Mouse (Mus musculus): ENCODE results near the gene Gm10188. TPM values are rescaled to one million over a fixed set of nuclear protein-coding genes. Genes with fewer than 3 reads are reported as not detected.

The Gm10188 gene
- total and polyA plus RNA-seq, 3 experiments = not detected

DNA sequence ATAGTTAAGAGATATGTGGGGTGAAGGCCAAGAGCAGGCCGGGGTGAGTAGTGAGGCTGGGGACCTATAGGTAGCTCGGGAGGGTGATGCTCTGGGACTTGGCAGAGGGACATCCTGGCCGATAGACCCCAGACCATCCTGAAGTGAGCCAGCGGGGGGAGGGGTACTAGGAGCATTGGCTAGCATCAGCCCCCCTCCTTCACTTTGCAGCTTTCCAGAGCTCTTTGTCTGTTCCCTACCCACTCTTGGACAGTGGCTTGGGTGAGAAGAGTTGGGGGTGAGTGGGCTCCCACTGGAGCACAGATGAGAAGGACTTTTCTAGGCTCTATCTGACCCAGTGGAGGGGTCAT, 28.1 kb downstream of the Gm10188 start:
- Histone ChIP-seq H3K4me1 (ENCODE audit: control insufficient read depth, insufficient read depth, low read length) (no peaks in the 10 kb centered on the region), H3K9ac (ENCODE audit: low read depth, low read length) (no peak overlapping the region), H3K36me3 (ENCODE audit: control insufficient read depth, insufficient read depth, low read length) (no peaks in the 10 kb centered on the region), H3K79me2 (replicated peaks; ENCODE audit: control insufficient read depth, insufficient read depth, low read length) (no peaks in the 10 kb centered on the region), H3K27ac (no peak overlapping the region), H3K4me3 (no peak overlapping the region), H3K27me3 (ENCODE audit: control insufficient read depth, insufficient read depth, low read length) (peaks cover 3% of the 10 kb centered on the region; the same call in 1 of the 2 replicates)
- 71% methylated on average over 4 of the region's 4 CpGs for WGBS
- no peak for DNase-seq
- no peak for TF ChIP-seq EP300 (IDR thresholded peaks at IDR 0.05; ENCODE audit: insufficient read depth, low read depth, low read length)
- TF ChIP-seq POLR2A (IDR thresholded peaks at IDR 0.05; ENCODE audit: insufficient read depth, low read depth, low read length) = no peak
- no peak for TF ChIP-seq CTCF (IDR thresholded peaks at IDR 0.05)
- intact Hi-C loops (cut with DNase I) = no loop called here

DNA sequence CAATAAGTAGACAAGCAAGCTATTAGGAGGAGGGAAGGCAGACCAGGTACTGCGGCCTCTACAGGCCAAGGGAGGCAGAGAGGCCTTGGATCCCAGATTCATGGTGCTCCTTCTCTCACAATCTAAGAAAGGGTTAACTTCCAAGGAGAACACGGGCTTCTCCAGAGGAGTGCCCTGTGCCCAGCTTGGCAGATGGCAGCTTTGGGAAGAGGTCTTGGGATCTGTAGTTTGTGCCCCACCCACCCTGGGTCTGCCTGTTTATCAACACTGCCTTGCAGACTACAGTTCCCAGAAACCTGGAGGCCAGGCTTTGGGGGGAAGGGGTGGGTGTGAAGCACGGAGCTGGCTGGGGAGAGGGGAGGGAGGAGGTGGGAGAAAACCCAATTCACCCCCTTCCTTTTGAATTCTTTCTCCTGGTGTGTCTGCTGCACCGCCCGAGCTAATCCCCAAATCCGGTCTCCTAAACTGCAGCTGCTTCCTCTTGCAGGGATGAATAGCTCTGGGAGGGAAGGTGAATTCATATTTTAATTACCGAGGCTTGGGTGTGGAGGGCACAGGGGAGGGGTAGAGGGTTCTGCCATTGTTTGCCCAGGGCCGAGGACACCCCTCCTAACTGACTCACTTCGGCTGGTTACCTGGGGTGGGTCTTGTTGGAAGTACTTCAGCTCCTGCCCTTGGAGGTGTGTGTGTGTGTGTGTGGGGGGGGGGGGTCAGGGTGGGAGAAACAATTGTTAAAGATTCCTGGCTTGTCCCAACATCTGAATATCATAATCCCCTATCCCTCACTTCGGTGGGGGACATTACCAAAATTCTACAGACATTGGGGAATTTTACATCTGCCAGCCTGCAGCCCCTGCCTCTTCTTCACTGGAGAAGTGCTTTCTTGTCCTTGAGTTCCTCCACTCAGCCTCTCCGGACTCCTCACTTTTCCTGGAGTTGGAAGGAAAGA, 28.7 kb downstream of the Gm10188 start:
- Histone ChIP-seq H3K36me3 (ENCODE audit: control insufficient read depth, insufficient read depth, low read length) (no peaks in the 10 kb centered on the region), H3K9ac (ENCODE audit: low read depth, low read length) (no peak overlapping the region), H3K27me3 (ENCODE audit: control insufficient read depth, insufficient read depth, low read length) (peaks cover 3% of the 10 kb centered on the region; the same call in 1 of the 2 replicates), H3K79me2 (replicated peaks; ENCODE audit: control insufficient read depth, insufficient read depth, low read length) (no peaks in the 10 kb centered on the region), H3K4me3 (no peak overlapping the region), H3K4me1 (ENCODE audit: control insufficient read depth, insufficient read depth, low read length) (no peaks in the 10 kb centered on the region), H3K27ac (no peak overlapping the region)
- intact Hi-C loops (cut with DNase I) = no loop called here
- TF ChIP-seq CTCF (IDR thresholded peaks at IDR 0.05) = no peak
- no peak for TF ChIP-seq POLR2A (IDR thresholded peaks at IDR 0.05; ENCODE audit: insufficient read depth, low read depth, low read length)
- TF ChIP-seq EP300 (IDR thresholded peaks at IDR 0.05; ENCODE audit: insufficient read depth, low read depth, low read length) = no peak
- DNase-seq = no peak
- 35% methylated on average over 11 of the region's 11 CpGs for WGBS

DNA sequence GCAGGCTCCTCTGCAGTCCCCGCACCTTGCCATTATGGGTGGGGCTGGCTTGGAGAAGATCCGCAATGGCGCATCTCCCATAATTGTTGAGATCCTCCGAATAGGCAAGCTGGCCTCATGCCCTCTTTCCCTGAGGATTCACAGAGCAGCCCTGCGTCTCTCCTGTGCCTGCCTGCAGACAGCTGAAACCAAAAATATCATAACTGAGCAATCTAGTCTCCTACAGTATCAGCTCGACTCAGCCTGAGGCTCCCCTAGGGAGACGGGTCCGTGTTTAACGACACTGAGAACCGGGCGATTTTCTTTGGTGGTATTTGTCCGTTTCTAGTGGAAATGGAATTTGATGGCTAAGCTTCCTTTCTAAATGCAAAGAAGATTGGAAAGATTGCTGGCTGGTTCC, 29.6 kb downstream of the Gm10188 start:
- 25% methylated on average over 12 of the region's 12 CpGs for WGBS
- Histone ChIP-seq H3K79me2 (replicated peaks; ENCODE audit: control insufficient read depth, insufficient read depth, low read length) (no peaks in the 10 kb centered on the region), H3K36me3 (ENCODE audit: control insufficient read depth, insufficient read depth, low read length) (no peaks in the 10 kb centered on the region), H3K4me1 (ENCODE audit: control insufficient read depth, insufficient read depth, low read length) (no peaks in the 10 kb centered on the region), H3K27ac (no peak overlapping the region), H3K4me3 (no peak overlapping the region), H3K27me3 (ENCODE audit: control insufficient read depth, insufficient read depth, low read length) (peaks cover 3% of the 10 kb centered on the region; the same call in 1 of the 2 replicates), H3K9ac (ENCODE audit: low read depth, low read length) (no peak overlapping the region)
- intact Hi-C loops (cut with DNase I) = no loop called here
- DNase-seq = no peak
- TF ChIP-seq CTCF (IDR thresholded peaks at IDR 0.05) = no peak
- no peak for TF ChIP-seq EP300 (IDR thresholded peaks at IDR 0.05; ENCODE audit: insufficient read depth, low read depth, low read length)
- no peak for TF ChIP-seq POLR2A (IDR thresholded peaks at IDR 0.05; ENCODE audit: insufficient read depth, low read depth, low read length)

DNA sequence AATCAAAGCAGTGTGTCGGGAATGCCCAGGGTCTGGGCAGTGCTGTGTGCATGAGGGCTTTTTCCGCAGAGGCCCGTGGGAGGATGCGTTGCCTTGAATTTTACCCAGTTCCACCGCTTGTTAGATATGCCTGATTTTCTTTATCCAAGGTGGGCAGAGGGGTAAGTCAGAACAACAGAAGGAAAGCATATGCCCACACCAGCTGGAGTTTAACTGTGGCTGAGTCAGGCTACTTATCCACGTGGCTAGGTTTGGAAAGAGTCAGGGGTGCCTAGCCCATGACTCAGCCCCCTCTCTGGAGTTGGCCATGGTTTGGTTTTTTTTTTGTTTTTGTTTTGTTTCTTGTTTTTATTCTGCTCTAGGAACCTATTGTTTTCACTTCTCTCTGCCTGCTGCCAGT, 30.3 kb downstream of the Gm10188 start:
- H3K79me2 ChIP-seq (replicated peaks; ENCODE audit: control insufficient read depth, insufficient read depth, low read length) = no peaks in the 10 kb centered on the region
- 75% methylated on average over 6 of the region's 6 CpGs for WGBS
- H3K27ac ChIP-seq = no peak overlapping the region
- intact Hi-C loops (cut with DNase I) = no loop called here
- TF ChIP-seq CTCF (IDR thresholded peaks at IDR 0.05) (no peak), POLR2A (IDR thresholded peaks at IDR 0.05; ENCODE audit: insufficient read depth, low read depth, low read length) (no peak), EP300 (IDR thresholded peaks at IDR 0.05; ENCODE audit: insufficient read depth, low read depth, low read length) (no peak)
- no peaks in the 10 kb centered on the region for H3K36me3 ChIP-seq (ENCODE audit: control insufficient read depth, insufficient read depth, low read length)
- peaks cover 3% of the 10 kb centered on the region; the same call in 1 of the 2 replicates for H3K27me3 ChIP-seq (ENCODE audit: control insufficient read depth, insufficient read depth, low read length)
- no peak overlapping the region for H3K4me3 ChIP-seq
- no peak for DNase-seq
- H3K9ac ChIP-seq (ENCODE audit: low read depth, low read length) = no peak overlapping the region
- no peaks in the 10 kb centered on the region for H3K4me1 ChIP-seq (ENCODE audit: control insufficient read depth, insufficient read depth, low read length)

DNA sequence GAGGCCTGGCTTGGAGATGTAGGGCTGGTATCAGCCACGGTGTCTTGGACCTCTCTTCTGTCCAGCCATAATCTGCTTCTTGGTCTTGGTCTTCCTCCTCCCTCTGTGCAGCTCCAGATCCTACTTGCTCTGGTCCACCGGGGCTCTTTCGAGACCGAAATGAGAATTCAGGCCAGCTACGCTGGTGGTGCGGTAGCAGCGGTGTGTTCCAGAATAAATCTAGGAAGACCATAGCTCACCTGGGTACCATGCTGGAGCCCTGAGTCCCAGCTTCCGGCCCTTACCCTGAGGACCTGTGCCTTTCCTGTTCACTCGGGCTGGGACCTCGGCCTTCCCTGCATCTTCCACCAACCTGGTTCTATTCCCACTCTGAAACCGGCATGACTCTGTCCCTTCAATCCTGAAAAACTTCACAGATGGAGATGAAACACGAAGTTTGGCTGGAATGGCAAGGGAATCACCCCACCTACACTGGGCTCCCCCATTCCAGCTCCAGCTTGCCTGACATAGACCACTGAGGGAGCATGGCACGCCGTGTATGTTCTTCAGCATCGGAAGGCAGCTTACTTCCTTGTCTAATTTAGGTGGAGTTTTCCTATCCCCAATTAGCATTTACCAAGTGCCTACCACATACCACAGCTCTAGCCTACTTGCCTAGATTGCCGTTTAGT, 31.0 kb downstream of the Gm10188 start:
- intact Hi-C loops (cut with DNase I) = no loop called here
- no peak for DNase-seq
- Histone ChIP-seq H3K4me3 (no peak overlapping the region), H3K27ac (no peak overlapping the region), H3K27me3 (ENCODE audit: control insufficient read depth, insufficient read depth, low read length) (peaks cover 3% of the 10 kb centered on the region; the same call in 1 of the 2 replicates), H3K79me2 (replicated peaks; ENCODE audit: control insufficient read depth, insufficient read depth, low read length) (no peaks in the 10 kb centered on the region), H3K4me1 (ENCODE audit: control insufficient read depth, insufficient read depth, low read length) (no peaks in the 10 kb centered on the region), H3K36me3 (ENCODE audit: control insufficient read depth, insufficient read depth, low read length) (no peaks in the 10 kb centered on the region), H3K9ac (ENCODE audit: low read depth, low read length) (no peak overlapping the region)
- WGBS = 89% methylated on average over 16 of the region's 16 CpGs
- TF ChIP-seq EP300 (IDR thresholded peaks at IDR 0.05; ENCODE audit: insufficient read depth, low read depth, low read length) (no peak), CTCF (IDR thresholded peaks at IDR 0.05) (no peak), POLR2A (IDR thresholded peaks at IDR 0.05; ENCODE audit: insufficient read depth, low read depth, low read length) (no peak)

DNA sequence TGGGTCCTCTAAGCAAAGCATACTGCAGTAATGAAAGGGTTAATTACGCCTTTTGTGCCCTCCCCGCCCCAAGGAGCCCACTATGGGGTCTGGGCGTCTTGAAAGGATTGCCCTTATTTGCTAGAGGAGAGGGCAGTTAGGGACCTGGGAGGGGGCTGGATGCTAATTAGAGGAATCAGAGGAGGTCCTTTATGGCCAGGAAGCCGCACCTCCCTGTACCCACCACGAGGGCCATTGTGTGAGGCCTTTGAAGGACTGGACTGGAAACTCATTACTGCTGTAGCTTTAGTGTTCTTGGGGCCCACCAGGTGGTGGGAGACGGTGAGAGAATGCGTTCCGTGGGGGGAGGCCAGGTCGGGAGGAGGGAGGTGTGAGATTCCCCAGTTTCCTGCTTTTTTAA, 31.9 kb downstream of the Gm10188 start:
- peaks cover 6% of the 10 kb centered on the region for H3K27me3 ChIP-seq (ENCODE audit: control insufficient read depth, insufficient read depth, low read length)
- WGBS = 30% methylated on average over 9 of the region's 9 CpGs
- no peak overlapping the region for H3K4me3 ChIP-seq
- H3K27ac ChIP-seq = no peak overlapping the region
- no peaks in the 10 kb centered on the region for H3K36me3 ChIP-seq (ENCODE audit: control insufficient read depth, insufficient read depth, low read length)
- no peak overlapping the region for H3K9ac ChIP-seq (ENCODE audit: low read depth, low read length)
- no peaks in the 10 kb centered on the region for H3K79me2 ChIP-seq (replicated peaks; ENCODE audit: control insufficient read depth, insufficient read depth, low read length)
- DNase-seq = no peak
- TF ChIP-seq EP300 (IDR thresholded peaks at IDR 0.05; ENCODE audit: insufficient read depth, low read depth, low read length) (no peak), CTCF (IDR thresholded peaks at IDR 0.05) (no peak), POLR2A (IDR thresholded peaks at IDR 0.05; ENCODE audit: insufficient read depth, low read depth, low read length) (no peak)
- no peaks in the 10 kb centered on the region for H3K4me1 ChIP-seq (ENCODE audit: control insufficient read depth, insufficient read depth, low read length)
- intact Hi-C loops (cut with DNase I) = no loop called here

All from heart, adult 2 months (tissue).